Mouse (Mus musculus): ENCODE results near the gene Bcap29.
"Not testable (repeated sequence)": the region's sequence is repeated elsewhere in the genome, so short reads cannot be mapped to it uniquely, and the experiment has no call there.

Bcap29 gene

DNA sequence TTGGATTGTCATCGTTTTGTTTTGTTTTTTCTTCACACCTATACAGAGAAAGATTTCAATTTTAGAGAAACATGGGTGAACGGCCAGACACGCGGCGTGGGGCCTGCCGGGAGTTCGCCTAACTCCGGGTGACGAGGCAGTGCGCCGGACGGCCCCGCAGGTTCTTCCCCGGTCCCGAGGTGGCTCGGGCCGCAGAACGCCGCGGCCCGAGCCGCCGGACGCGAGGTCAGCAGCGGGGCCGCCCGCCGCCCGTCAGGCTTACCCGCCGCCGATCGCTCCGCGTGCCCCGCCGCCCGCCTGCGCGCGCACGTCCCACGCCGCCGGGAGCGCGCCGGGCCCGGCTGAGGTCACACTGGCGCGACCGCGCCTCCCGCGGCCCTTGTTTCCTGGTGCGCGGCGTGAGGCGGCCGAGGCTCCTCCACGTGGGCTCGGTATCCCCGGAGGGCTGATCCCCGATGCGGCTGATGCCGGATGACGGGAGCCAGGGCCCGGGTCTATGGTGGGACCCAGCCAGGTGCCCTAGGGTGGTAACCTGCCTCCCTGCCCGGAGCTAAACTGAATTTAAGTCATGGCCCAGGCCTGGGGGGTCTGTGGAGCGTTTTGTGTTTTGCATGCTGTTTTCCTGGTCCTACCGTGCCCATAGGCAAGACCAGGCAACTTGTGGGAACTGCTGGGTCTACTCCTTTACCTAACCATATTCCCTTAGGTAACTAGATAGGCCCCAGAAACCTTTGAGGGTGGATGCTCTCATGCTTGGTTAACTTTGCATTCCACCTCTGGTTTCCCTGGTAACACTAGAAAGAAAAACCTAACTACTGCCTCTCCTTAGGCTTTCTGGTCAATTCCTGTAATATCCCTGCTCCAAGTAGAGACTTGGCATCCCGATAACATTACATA lies at the start of gene Bcap29:
Gene Bcap29 (minus strand): TSS at position 316 of the 897 bp plus-strand sequence.
- peak; percentile 99 for DNase-seq

DNA sequence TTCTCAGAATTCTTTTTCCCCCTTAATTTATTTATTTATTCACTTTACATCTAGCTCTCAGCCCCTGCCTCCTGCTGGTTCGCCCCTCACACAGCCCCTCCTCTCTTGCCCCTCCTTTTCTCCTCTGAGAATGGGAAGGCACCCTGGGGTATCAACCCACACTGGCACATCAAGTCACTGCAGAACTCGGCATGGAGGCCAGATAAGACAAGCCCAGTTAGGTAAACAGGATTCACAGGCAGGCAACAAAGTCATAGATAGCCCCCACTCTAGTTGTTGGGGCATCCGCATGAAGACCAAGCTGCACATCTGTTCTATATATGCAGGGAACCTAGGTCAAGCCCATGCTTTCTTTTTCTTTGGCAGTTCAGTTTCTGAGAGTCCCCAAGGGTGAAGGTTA lies 32.7 kb upstream of the Bcap29 start:
- DNase-seq = no peak

GRCm38 (mm10) chr12:31665999-31666398 lies 31.5 kb upstream of the Bcap29 start:
- no peak for DNase-seq

- DNase-seq = no peak
Measured at GRCm38 (mm10) chr12:31656841-31657240, 22.4 kb upstream of the Bcap29 start.

- DNase-seq = no peak
Measured at GRCm38 (mm10) chr12:31654965-31655477, 20.6 kb upstream of the Bcap29 start.

- DNase-seq = peak; percentile 99
Measured at GRCm38 (mm10) chr12:31654197-31654964, 19.9 kb upstream of the Bcap29 start, which contains the start of the genes Dus4l and Cog5. Dus4l (minus strand) TSS chr12:31654826. Cog5 (plus strand) TSS chr12:31654869.

DNA sequence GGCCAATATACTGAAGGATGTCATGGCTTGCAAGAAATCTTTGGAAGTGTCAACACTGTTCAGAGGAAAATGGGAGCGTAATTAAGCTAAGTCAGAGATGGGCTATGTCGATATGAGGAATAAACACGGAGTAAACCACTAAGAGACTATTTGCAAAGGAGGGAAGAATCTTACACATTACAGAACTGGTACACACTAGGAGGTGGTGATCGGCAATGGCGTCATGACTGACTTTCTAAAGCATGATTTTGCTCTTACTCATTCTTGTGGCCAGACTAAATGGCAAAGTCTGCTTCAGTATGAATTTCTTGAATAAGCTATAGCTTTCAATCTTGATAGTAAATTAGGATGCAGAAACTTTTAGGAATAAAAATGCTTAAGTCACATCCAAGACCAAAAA lies 19.2 kb upstream of the Bcap29 start:
- DNase-seq = no peak

DNA sequence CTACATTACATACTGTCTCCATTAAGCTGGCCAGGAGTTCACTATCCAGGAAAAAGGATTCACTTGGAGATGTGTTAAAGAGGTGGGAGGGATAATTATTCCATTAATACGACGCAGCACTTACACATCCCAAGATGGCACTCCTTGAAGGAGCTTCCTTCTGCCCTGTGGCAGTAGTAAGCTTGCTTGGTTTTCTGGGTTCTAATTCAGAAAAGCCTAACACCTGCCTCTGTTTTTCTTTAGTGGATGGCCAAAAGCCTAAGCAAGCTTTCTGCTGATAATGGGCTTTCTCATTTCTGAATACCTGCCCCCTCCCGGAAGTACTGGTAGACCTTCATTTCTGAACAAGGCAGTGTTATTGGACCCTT lies 766 bp upstream of the Bcap29 start:
- DNase-seq = peak; percentile 51

- peak; percentile 89 for DNase-seq
Measured at GRCm38 (mm10) chr12:31633970-31634342, 502 bp downstream of the Bcap29 start.

- DNase-seq = not testable (repeated sequence)
Measured at GRCm38 (mm10) chr12:31628396-31628795, 6.1 kb downstream of the Bcap29 start.

- DNase-seq = no peak
Measured at GRCm38 (mm10) chr12:31625016-31625415, 9.4 kb downstream of the Bcap29 start.

DNA sequence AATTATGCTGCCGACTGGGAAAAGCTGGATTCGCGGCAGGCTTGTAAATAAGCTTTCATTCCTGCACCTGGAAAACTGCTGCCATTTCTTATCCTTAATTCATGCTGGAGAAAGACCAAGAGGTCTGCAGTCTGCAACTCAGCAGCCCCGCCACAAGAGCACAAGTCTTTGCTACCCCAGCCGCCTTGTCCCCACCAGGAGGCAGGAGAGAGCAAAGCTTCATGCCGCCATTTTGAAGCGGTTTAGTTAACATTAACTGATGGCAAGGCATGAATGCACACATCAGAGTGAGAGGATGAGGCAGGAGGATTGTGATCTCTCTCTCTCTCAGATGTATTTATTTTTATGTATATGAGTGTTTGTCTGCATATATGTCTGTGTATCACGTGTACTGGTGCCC lies 14.4 kb downstream of the Bcap29 start:
- no peak for DNase-seq

GRCm38 (mm10) chr12:31613353-31613752 lies 21.1 kb downstream of the Bcap29 start:
- DNase-seq = no peak

- no peak for DNase-seq
Measured at GRCm38 (mm10) chr12:31608138-31608537, 26.3 kb downstream of the Bcap29 start.

- DNase-seq = no peak
Measured at GRCm38 (mm10) chr12:31604894-31605293, 29.6 kb downstream of the Bcap29 start.

GRCm38 (mm10) chr12:31603586-31603985 lies 30.9 kb downstream of the Bcap29 start:
- DNase-seq = peak; percentile 4

DNA sequence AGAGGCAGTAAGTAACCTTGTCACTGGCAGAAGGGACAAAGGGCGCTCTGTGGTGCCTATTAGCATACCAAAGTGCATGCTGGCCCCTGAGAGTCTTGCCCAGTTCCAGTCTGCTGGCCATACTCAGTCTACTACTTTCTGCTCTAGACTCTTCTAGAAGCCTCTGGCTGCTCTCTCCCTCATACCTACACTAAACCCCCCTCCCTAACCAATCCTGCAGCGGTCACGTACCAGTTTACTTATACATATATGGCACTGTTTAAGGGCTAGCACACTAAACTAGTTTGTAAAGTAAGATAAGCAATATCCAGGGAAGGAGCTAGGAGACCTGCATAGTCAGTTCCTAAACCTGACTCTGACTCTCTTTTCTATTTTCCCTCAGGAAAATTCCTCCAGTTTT lies 40.2 kb downstream of the Bcap29 start:
- DNase-seq = peak; percentile 53

- DNase-seq = peak; percentile 11
Measured at GRCm38 (mm10) chr12:31592011-31592410, 42.4 kb downstream of the Bcap29 start.

DNA sequence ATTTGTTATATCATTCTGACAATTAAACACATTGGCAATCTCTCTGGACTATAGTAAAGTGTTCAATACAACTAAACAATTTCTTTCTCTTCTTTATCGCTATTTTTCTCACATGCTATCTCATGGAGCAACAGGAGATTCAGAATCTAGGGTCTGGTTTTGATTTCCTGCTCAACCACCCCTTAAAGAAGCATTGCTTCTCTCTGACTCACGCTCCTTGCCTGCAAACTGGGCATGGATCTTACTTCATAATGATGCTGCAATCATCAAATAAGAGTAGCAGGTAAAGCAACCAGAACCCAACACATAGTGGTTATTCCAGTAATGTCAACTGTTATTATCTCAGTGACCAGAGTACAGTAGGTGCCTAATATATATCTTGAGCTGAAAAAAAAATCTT lies 50.7 kb downstream of the Bcap29 start:
- peak; percentile 2 for DNase-seq

- DNase-seq = peak; percentile 56
Measured at GRCm38 (mm10) chr12:31582081-31582480, 52.4 kb downstream of the Bcap29 start.

DNA sequence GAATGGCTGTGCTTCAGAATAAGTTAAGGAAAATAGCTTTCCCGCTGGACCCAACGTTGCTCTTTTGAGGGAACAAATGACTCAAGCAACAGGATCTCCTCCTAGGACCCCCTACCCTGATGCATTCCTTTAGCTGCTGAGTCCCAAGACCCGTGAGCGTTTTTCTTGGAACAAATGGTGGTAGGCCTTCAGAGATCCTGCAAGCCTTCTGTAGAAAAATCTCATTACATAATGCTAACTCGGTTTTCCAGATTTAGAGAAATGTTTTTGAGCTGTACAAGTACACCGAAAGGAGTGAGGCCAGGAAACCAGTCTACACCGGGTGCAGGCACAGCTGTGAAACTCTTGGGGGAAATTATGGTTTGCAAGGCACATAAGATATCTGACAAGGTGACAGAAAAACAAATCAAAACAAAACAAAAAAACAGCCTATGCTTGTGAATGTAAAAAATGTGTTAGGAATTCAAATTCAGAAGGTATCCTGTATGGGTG lies 53.1 kb downstream of the Bcap29 start:
- DNase-seq = peak; percentile 22

GRCm38 (mm10) chr12:31580634-31581318 lies 53.7 kb downstream of the Bcap29 start:
- peak; percentile 43 for DNase-seq

All from heart, adult 11 months (tissue).